Mouse (Mus musculus): ENCODE results near the gene Elf2. TPM values are rescaled to one million over a fixed set of nuclear protein-coding genes. Genes with fewer than 3 reads are reported as not detected.

The Elf2 gene
- 45.5 and 45.8 TPM in 2 replicates for polyA plus RNA-seq (2012)

- TF ChIP-seq GATA1 (IDR thresholded peaks at IDR 0.05; ENCODE audit: low read length), result no peak
Observed at GRCm38 (mm10) chr3:51340552-51341267, at the start of gene Elf2. Gene Elf2 (minus strand): TSS chr3:51340663.

GRCm38 (mm10) chr3:51388904-51389303 is 48.4 kb upstream of the Elf2 start:
- TF ChIP-seq GATA1 (IDR thresholded peaks at IDR 0.05; ENCODE audit: low read length), result peak; percentile 68

DNA sequence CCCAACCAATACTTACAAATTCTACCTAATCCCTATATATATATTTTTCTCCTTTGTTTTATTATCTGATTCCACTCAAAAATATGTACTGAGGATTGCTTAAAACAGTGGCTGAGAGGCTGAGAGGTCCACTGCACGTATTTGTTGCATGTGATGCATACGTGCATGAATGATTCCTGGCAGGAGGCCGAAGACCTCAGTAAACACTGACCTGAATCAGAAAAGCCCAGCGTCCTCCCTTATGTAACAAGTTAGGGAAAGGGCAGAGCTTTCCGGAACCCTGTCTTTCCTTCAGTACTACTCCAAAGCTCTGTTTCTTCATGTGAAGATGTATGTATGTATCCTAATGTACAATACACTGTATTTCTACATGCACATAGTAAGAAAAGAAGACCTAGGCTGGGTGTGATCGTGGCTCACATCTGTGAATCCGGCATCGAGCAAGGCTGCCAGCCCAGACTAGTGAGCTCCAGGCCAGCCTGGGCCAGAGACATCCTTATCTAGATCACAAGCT is 47.5 kb upstream of the Elf2 start:
- no peak for TF ChIP-seq GATA1 (IDR thresholded peaks at IDR 0.05; ENCODE audit: low read length)

DNA sequence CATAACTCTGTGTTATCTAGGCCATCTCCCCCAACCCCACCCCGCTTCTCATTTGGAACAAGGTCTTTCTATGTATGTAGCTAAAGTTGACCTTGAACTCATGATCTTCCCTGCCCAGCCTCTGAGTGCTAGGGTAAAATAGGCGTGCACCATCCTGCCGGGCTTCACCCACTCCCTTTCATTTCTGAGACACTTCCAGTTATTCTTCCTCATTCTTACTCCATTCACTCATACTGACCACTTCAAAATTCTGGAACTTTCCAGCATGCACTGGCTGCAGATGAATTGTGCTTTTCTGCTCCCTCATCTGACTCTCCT is 46.6 kb upstream of the Elf2 start:
- no peak for TF ChIP-seq GATA1 (IDR thresholded peaks at IDR 0.05; ENCODE audit: low read length)

- no peak for TF ChIP-seq GATA1 (IDR thresholded peaks at IDR 0.05; ENCODE audit: low read length)
Observed at GRCm38 (mm10) chr3:51386441-51387133, 46.1 kb upstream of the Elf2 start.

DNA sequence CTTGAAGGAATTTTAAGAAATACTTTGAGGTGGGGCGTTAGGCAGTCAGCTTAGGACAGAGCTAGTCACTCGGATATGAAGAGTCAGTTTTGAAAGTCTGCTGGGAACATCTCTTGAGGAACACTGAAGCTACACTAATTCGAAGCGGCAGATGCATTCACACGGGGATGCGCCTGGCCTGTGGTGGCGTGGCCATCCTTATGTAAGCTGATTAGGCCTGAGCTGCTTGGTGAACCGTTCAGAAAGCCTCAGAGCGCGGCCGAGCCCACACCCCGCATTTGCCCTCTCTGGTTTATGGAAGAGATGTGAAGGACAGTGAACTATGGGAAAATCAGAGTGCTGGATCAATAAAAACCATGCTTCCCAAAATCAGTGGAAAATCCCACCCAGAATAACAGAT is 42.9 kb upstream of the Elf2 start:
- no peak for TF ChIP-seq GATA1 (IDR thresholded peaks at IDR 0.05; ENCODE audit: low read length)

DNA sequence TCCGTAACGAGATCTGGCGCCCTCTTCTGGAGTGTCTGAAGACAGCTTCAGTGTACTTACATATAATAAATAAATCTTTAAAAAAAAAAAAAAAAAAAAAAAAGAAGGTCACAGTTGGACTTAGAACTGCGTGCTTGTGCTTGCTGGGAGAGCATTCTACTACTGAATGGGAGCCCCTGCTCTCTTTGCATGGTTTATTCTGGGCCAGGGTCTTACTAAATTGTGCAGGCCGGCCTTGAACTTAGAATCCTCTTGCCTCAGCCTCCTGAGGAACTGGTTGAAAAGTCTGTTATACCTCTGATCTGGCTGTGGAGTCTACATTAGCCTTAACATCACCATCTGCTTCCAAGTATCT is 40.2 kb upstream of the Elf2 start:
- TF ChIP-seq GATA1 (IDR thresholded peaks at IDR 0.05; ENCODE audit: low read length), result no peak

DNA sequence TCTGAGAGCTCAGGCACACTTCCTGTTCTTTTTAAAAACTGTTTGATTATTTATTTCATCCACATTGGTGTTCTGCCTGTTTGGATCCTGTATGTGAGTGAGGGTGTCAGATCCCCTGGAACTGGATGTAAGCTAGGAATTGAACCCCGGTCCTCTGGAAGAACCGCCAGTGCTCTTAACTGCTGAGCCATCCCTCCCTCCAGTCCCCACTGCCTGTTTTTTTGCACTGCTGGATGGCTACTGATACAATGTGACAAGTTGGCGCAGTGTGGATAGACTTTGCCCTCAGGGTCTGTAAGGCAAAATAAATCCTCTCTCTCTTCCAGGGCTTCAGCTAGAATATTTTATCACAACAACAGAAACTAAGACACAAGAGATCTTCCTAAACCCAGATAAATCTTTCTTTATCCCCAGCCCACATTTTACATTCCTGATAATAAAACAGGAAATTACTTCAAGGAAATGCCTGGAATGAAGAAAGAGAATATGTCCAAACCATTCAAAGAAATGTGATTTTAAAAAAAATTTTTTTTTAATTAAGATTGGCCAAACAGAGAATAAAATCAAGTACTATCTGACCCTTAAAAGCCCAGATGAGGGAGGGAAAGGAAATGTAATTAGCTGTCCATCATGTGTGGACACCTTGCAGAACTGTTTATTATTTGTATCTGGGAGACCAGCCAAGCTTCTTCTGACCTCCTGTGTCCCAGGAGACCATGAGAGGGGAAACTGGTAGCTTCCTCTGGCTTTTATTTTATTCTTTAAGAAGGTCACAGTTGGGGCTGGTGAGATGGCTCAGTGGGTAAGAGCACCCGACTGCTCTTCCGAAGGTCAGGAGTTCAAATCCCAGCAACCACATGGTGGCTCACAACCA is 39.6 kb upstream of the Elf2 start:
- no peak for TF ChIP-seq GATA1 (IDR thresholded peaks at IDR 0.05; ENCODE audit: low read length)

DNA sequence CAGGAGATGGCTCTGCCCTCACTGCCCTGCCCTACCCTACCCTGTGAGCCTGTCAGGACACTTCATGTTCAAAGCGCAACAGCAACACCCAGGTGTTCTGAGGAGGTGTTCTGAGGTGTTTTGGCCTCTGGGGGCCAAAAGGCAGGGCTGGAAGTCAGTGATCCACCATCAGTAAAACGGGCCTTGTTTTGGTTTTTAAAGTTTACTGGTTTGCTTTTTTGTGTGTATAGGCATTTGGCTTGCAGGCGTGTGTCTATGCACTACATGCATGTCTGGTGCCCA is 38.1 kb upstream of the Elf2 start:
- TF ChIP-seq GATA1 (IDR thresholded peaks at IDR 0.05; ENCODE audit: low read length), result no peak

DNA sequence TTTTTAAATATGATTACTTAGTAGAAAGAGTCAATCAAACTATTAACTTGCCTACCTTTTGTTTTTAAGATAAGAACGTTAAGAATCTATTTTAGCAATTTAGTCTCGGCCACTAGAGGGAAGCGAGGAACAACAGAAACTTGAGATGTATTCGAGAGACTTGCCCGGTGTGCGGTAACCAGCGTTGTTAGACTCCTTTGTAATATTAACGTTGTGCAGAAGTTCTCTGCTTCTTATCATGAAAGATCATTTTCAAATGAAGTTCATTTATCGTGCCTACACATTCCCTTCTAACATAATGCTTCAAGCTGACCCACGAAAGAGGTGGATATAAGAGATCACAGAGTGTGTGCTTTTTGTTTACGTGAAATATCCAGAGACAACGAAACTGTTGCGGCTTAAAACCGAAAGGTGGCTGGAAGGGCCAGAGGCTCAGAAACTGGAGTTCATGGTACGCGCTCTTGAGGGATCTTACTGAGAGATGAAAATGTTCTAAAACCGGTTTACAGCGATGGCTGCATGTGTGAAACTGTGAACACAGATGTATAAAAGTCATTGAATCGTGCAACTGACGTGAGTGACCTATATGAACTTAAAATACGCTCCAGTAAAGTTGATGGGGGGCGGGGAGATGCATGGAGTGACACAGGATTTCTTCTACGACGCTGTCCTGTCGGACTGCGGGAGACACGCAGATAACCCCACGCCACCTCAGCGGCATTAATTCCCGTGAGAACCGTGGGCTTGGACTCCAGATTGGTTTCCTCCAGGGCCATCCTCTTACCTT is 37.6 kb upstream of the Elf2 start:
- no peak for TF ChIP-seq GATA1 (IDR thresholded peaks at IDR 0.05; ENCODE audit: low read length)

GRCm38 (mm10) chr3:51375307-51376265 is 35.1 kb upstream of the Elf2 start:
- peak; percentile 25 for TF ChIP-seq GATA1 (IDR thresholded peaks at IDR 0.05; ENCODE audit: low read length)

DNA sequence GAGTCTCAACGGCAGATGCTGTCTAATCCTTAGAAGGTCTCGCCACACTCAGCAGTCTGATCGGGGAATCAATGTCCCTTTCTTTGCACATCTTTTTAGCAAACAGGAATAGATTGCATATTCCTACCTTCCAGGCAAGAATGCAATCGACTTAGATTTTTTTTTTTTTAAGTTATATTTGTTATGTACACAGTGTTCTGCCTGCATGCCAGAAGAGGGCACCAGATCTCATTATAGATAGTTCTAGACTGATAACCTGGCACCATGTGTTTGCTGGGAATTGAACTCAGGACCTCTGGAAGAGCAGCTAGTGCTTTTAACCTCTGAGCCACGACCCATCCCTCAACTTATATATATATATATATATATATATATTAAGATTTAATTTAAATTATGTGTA is 33.1 kb upstream of the Elf2 start:
- TF ChIP-seq GATA1 (IDR thresholded peaks at IDR 0.05; ENCODE audit: low read length), result no peak

DNA sequence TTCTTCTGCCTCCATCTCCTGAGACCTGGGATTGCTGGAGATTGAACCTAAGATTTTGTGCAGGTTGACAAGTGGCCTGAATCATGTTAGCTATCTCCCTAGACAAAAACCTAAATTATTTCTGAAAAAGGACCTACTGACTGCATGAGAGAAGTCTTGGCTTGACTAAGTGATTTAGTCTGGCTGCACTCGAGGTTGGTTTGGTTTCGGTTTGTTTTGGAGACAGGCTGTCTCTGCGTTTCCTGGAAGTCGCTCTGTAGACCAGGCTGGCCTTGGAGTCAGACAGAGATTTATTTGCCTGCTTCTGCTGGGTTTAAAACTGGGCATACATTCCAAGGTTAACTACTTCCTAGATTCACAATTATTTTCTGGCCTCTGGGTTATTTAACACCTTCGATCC is 32.4 kb upstream of the Elf2 start:
- no peak for TF ChIP-seq GATA1 (IDR thresholded peaks at IDR 0.05; ENCODE audit: low read length)

DNA sequence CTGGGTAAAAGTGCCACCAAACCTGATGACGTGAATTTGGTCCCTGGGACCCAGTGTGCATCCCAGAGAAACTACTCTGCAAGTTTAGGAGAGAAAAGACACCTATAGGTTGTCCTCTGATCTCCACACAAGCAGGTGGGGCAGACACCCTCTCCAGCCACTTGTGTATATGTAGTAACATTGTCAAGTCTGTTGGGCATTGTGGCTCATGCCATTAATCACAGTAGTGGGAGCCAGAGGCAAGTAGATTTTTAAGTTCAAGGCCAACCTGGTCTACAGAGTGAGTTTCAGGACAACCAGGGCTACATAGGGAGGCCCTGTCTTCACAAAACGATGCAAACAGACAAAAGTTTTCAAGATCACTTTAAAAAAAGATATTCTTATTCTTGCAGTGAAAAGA is 31.4 kb upstream of the Elf2 start:
- TF ChIP-seq GATA1 (IDR thresholded peaks at IDR 0.05; ENCODE audit: low read length), result no peak

DNA sequence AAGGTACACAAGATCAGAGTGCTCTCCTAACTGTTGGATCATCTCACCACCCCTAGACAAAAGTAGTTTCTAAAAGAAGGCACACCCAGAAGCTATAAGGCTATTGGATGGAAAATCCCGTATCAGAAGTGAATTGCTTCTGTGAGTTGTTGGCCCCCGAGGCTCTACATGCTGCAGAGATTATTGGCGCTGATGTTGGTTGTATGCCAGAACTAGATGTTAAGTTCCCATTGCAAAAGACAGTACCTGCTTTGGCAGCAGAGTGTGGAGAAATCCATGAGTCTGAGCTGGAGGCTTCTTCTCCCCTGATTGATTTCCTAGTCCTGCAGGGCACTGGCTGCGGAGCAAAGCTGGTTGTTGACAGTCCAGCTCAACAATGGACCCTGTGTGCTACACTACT is 27.5 kb upstream of the Elf2 start:
- no peak for TF ChIP-seq GATA1 (IDR thresholded peaks at IDR 0.05; ENCODE audit: low read length)

Data from G1E-ER4 (cell line).